Mouse (Mus musculus) CH12.LX (cell line): ENCODE data around the gene Gm45808.

ENCODE experiments used
- BHLHE40 ChIP-seq: IDR thresholded peaks from 2 replicates; pipeline ENCODE4 v1.6.1; 2011; ENCODE audit warnings: mild to moderate bottlenecking, low read depth, low read length, improper control_type of control experiment
- CHD1 ChIP-seq: IDR thresholded peaks from 2 replicates; pipeline ENCODE4 v1.6.1; 2012; ENCODE audit warnings: low read depth, low read length, improper control_type of control experiment, inconsistent platforms
- CTCF ChIP-seq, 2 experiments: IDR thresholded peaks in 1 of 2; conservative IDR thresholded peaks in 1 of 2; 2 replicates each; pipeline ENCODE4 v1.5.1; 2011 to 2012; ENCODE audit warnings: low read depth in 2 of 2, low read length in 2 of 2, improper control_type of control experiment in 1 of 2, inconsistent platforms in 1 of 2, mild to moderate bottlenecking in 1 of 2, moderate library complexity in 1 of 2
- IRF4 ChIP-seq: IDR thresholded peaks from 2 replicates; pipeline ENCODE4 v1.6.1; 2014; ENCODE audit warnings: low read depth, mild to moderate bottlenecking, inconsistent platforms, low read length, improper control_type of control experiment
- JUN ChIP-seq: IDR thresholded peaks from 2 replicates; pipeline ENCODE4 v1.6.1; 2011; ENCODE audit warnings: low read depth, mild to moderate bottlenecking, low read length, improper control_type of control experiment, moderate library complexity; ENCODE audit not compliant: insufficient read depth
- MAFK ChIP-seq: IDR thresholded peaks from 2 replicates; pipeline ENCODE4 v1.6.1; 2011; ENCODE audit warnings: low read length, improper control_type of control experiment; ENCODE audit not compliant: insufficient replicate concordance
- MEF2A ChIP-seq: IDR thresholded peaks from 2 replicates; pipeline ENCODE4 v1.6.1; 2014; ENCODE audit warnings: low read depth, mild to moderate bottlenecking, inconsistent platforms, low read length, improper control_type of control experiment, borderline replicate concordance
- POLR2A ChIP-seq: IDR thresholded peaks from 2 replicates; pipeline ENCODE4 v1.6.1; 2011; ENCODE audit warnings: low read depth, mild to moderate bottlenecking, improper control_type of control experiment, low read length
- SMC3 ChIP-seq: IDR thresholded peaks from 2 replicates; pipeline ENCODE4 v1.6.1; 2011; ENCODE audit warnings: low read depth, low read length, improper control_type of control experiment
- UBTF ChIP-seq: IDR thresholded peaks from 2 replicates; pipeline ENCODE4 v1.6.1; 2012; ENCODE audit warnings: low read depth, mild to moderate bottlenecking, inconsistent platforms, low read length, improper control_type of control experiment, moderate library complexity
- USF1 ChIP-seq: IDR thresholded peaks from 2 replicates; pipeline ENCODE4 v1.6.1; 2014; ENCODE audit warnings: low read depth, mild to moderate bottlenecking, inconsistent platforms, low read length, improper control_type of control experiment
- ZC3H11A ChIP-seq: IDR thresholded peaks from 2 replicates; pipeline ENCODE4 v1.6.1; 2012; ENCODE audit warnings: low read depth, mild to moderate bottlenecking, inconsistent platforms, low read length, improper control_type of control experiment
- ZKSCAN1 ChIP-seq: IDR thresholded peaks from 2 replicates; pipeline ENCODE4 v1.6.1; 2012; ENCODE audit warnings: low read depth, inconsistent platforms, low read length, improper control_type of control experiment, borderline replicate concordance

DNA sequence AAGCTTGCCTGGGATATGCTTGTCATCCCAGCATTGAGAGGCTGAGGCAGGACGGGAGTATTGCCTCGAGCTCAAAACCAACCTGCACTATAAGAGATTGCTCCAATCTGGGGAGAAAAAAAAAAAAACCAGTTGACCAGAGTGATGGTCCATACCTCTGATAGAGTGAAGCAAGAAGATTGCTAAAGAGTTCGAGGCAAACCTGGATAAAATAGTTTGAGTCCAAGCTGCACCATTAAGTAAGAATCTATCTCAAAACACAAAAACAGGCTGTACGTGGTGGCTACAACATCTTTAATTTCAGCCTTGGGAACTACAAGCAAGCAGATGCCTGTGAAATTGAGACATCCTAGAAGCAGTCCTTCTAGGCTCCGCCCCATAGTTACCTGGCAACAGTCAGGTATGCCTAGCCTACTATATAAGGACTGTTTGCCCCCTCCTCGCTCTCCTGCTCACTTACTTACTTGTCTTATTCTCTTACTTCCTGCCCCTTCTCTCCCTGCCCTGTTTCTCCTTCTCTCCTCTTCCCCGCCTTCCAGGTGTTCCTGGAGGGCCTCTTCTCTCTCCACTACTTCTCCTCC, 19.4 kb downstream of the Gm45808 start:
- TF ChIP-seq BHLHE40 (no peak), CTCF (conservative IDR thresholded peaks at IDR 0.05 in 1 of 2, IDR thresholded peaks at IDR 0.05 in 1 of 2; ENCODE audit: low read depth in 2 of 2, low read length in 2 of 2) (no peak), ZKSCAN1 (no peak), POLR2A (no peak), JUN (no peak), MEF2A (no peak), MAFK (no peak), CHD1 (no peak), ZC3H11A (no peak), SMC3 (no peak), IRF4 (no peak), UBTF (no peak), USF1 (no peak)
